Comparison of ENCODE assay signal across 27 mouse cellular contexts in the genomic region with DNA sequence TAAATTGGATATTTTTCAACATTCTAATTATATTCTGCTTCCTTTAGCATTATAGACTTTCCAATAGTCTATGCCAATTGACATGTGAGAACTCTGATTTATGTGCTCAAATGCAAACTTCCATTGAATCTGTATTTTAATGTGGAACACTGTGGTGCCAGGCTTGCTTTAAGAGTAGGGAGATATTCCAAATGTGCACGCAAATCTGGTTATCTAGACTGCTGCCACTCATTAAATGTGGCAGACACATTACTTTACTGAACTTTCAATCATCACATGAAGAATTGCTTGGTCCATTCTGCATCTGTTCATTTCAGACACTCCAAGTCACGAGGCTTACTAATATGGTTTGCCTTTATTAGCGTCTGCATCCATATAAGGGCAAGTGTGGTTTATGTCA.
"Had no signal": no experiment of that assay in that cellular context is flagged by ENCODE, and none has a peak within 500 bp of the region (broad histone marks: within the 10 kb centered on the region; RNA-seq: fewer than 3 reads in every experiment).

No protein-coding gene starts in this region.

- H3K4me3 ChIP-seq: heart, adult 2 months; heart, embryonic 13.5 days; heart, embryonic 15.5 days; hindbrain, embryonic 13.5 days; hindbrain, embryonic 15.5 days; kidney, embryonic 15.5 days; limb, embryonic 13.5 days; limb, embryonic 15.5 days; liver, embryonic 12.5 days had no signal

- H3K9me3 ChIP-seq: heart, embryonic 13.5 days; heart, embryonic 15.5 days; hindbrain, embryonic 13.5 days; hindbrain, embryonic 15.5 days; kidney, embryonic 15.5 days; limb, embryonic 13.5 days; limb, embryonic 15.5 days; liver, embryonic 12.5 days had no signal

- H3K9ac ChIP-seq: heart, embryonic 13.5 days; heart, embryonic 15.5 days; hindbrain, embryonic 13.5 days; hindbrain, embryonic 15.5 days; kidney, embryonic 15.5 days; limb, embryonic 13.5 days; limb, embryonic 15.5 days; liver, embryonic 12.5 days; liver, embryonic 14.5 days had no signal

- H3K36me3 ChIP-seq: heart, embryonic 13.5 days; heart, embryonic 15.5 days; hindbrain, embryonic 13.5 days; hindbrain, embryonic 15.5 days; kidney, embryonic 15.5 days; limb, embryonic 13.5 days; limb, embryonic 15.5 days; liver, embryonic 12.5 days had no signal

- H3K4me1 ChIP-seq: heart, embryonic 13.5 days; heart, embryonic 15.5 days; hindbrain, embryonic 13.5 days; hindbrain, embryonic 15.5 days; kidney, embryonic 15.5 days; limb, embryonic 13.5 days; limb, embryonic 15.5 days; liver, embryonic 12.5 days had no signal

- H3K4me2 ChIP-seq: heart, embryonic 11.5 days; heart, embryonic 13.5 days; heart, embryonic 15.5 days; hindbrain, embryonic 13.5 days; hindbrain, embryonic 15.5 days; kidney, embryonic 15.5 days; limb, embryonic 13.5 days; limb, embryonic 15.5 days; liver, embryonic 12.5 days had no signal

- H3K27me3 ChIP-seq: heart, embryonic 13.5 days; heart, embryonic 15.5 days; hindbrain, embryonic 13.5 days; hindbrain, embryonic 15.5 days; kidney, embryonic 15.5 days; limb, embryonic 13.5 days; limb, embryonic 15.5 days; liver, embryonic 12.5 days had no signal

- H3K27ac ChIP-seq: heart, adult 2 months; heart, embryonic 13.5 days; heart, embryonic 15.5 days; hindbrain, embryonic 13.5 days; hindbrain, embryonic 15.5 days; hindbrain, postnatal 0 days; kidney, embryonic 15.5 days; kidney, postnatal 0 days; limb, embryonic 13.5 days; limb, embryonic 15.5 days; liver, embryonic 12.5 days; liver, embryonic 14.5 days had no signal

- ATAC-seq: hindbrain, postnatal 0 days; intestine, embryonic 16.5 days; liver, embryonic 12.5 days had no signal

- DNase-seq: gastrocnemius, postnatal 14 days; gastrocnemius, postnatal 36 days; heart, adult 11 months; heart, adult 2 months; heart, postnatal 14 days; heart, postnatal 36 days; kidney, adult 11 months; kidney, adult 2 months; kidney, adult 9 months; kidney, postnatal 14 days; kidney, postnatal 36 days; layer of hippocampus, adult 9-11 months; layer of hippocampus, postnatal 36 days; left cerebral cortex, postnatal 4 days had no signal
